Comparison of ENCODE assay signal across 18 mouse cellular contexts in the genomic region with DNA sequence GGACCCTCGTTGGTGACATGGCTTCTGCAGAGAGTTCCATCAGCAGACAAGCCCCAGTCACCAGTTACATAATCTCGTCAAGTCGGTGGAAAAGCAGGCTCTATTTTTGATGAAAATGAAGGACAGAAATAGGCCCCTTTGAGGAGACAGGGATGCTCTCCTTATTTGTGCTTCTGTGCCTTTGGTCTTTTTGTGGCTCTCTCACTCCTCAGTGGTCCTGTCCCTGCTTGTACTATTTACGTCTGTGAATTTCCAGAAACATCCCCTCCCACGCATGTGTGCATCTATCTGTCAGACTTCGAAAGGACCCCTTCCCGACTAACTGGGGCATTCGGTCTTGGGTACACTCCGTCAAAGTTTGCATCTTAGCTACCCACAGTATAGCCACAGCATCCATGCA.
"Had no signal": no experiment of that assay in that cellular context is flagged by ENCODE, and none has a peak within 500 bp of the region (broad histone marks: within the 10 kb centered on the region; RNA-seq: fewer than 3 reads in every experiment).

No protein-coding gene starts in this region.

- ATAC-seq: intestine, embryonic 16.5 days; midbrain, embryonic 13.5 days; midbrain, embryonic 16.5 days had no signal

- H3K4me1 ChIP-seq: midbrain, embryonic 13.5 days; neural tube, embryonic 13.5 days had no signal

- H3K4me2 ChIP-seq: liver, embryonic 13.5 days; midbrain, embryonic 13.5 days; neural tube, embryonic 13.5 days had no signal

- H3K27me3 ChIP-seq: liver, embryonic 13.5 days; midbrain, embryonic 13.5 days; neural tube, embryonic 13.5 days had no signal

- H3K9ac ChIP-seq: liver, embryonic 13.5 days; midbrain, embryonic 13.5 days; neural tube, embryonic 13.5 days had no signal

- H3K9me3 ChIP-seq: midbrain, embryonic 13.5 days; neural tube, embryonic 13.5 days had no signal

- H3K27ac ChIP-seq: kidney, postnatal 0 days; layer of hippocampus, adult 2 months; liver, embryonic 13.5 days; midbrain, embryonic 13.5 days; neural tube, embryonic 13.5 days had no signal

- H3K4me3 ChIP-seq: layer of hippocampus, adult 2 months; liver, embryonic 13.5 days; midbrain, embryonic 13.5 days; myocyte; neural tube, embryonic 13.5 days had no signal

- DNase-seq: kidney, adult 18-20 months; kidney, adult 9 months; kidney, postnatal 25 days; layer of hippocampus, adult 9-11 months; liver, embryonic 13.5 days; lung, adult 2 months; lung, postnatal 14 days; lung, postnatal 4 days; retina, postnatal 1 day; thymus, adult 18-20 months; thymus, postnatal 36 days had no signal
